Mouse (Mus musculus): Measurements from ENCODE around the gene Fggy. TPM values are rescaled to one million over a fixed set of nuclear protein-coding genes. Genes with fewer than 3 reads are reported as not detected.

Fggy gene
- polyA plus RNA-seq, 1 experiment = 24.5 TPM

GRCm38 (mm10) chr4:95573704-95574103, 16.4 kb downstream of the Fggy start:
- Histone ChIP-seq H3K4me1 (ENCODE audit: control insufficient read depth, insufficient read depth, insufficient read length, low read length) (no peaks in the 10 kb centered on the region), H3K4me3 (ENCODE audit: insufficient read depth, low read depth, low read length) (no peak overlapping the region)

GRCm38 (mm10) chr4:95575411-95575911, 18.2 kb downstream of the Fggy start:
- Histone ChIP-seq H3K27ac (replicated peaks; ENCODE audit: low read depth, low read length) (no peak overlapping the region), H3K4me3 (ENCODE audit: insufficient read depth, low read depth, low read length) (no peak overlapping the region), H3K4me1 (ENCODE audit: control insufficient read depth, insufficient read depth, insufficient read length, low read length) (no peaks in the 10 kb centered on the region)

More at GRCm38 (mm10) chr4:95573704-95574103, 16.4 kb downstream of the Fggy start:
- no peak overlapping the region for H3K27ac ChIP-seq (replicated peaks; ENCODE audit: low read depth, low read length)

- Histone ChIP-seq H3K4me3 (ENCODE audit: insufficient read depth, low read depth, low read length) (no peak overlapping the region), H3K4me1 (ENCODE audit: control insufficient read depth, insufficient read depth, insufficient read length, low read length) (no peaks in the 10 kb centered on the region), H3K27ac (replicated peaks; ENCODE audit: low read depth, low read length) (no peak overlapping the region)
Observed at GRCm38 (mm10) chr4:95579183-95579582, 21.9 kb downstream of the Fggy start.

DNA sequence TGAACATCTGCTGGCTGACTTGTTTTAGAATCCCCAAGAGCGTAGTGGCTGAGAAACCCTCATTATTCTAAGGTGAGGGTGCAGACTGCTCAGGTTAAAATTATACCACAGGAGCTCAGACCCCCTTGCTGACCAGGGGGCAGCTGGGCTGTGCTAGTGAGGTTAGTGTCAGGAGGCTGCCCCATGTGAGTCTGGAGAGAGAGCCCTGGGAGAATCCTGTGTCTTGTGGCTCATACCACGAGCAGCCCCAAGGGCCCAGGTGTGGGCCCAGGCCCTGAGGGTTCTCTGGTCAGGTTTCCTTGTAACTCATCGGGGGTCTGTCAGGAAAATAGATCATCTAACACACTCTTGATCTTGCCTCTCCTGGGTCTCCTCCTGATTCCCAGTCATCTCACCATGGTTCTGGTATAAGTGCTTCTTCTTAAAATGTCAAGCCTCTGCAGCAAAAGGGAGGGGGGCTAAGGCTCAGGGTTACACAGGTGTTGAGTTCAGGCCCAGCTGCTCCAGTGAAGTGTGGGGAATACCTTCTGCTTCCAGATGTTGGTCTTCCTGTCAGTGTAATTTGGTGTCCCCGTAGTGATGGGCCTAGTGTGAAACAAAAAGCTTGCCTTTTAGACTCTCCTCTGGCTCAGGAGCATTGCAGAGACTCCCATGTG, 26.9 kb downstream of the Fggy start:
- Histone ChIP-seq H3K4me1 (ENCODE audit: control insufficient read depth, insufficient read depth, insufficient read length, low read length) (no peaks in the 10 kb centered on the region), H3K4me3 (ENCODE audit: insufficient read depth, low read depth, low read length) (no peak overlapping the region), H3K27ac (replicated peaks; ENCODE audit: low read depth, low read length) (no peak overlapping the region)

DNA sequence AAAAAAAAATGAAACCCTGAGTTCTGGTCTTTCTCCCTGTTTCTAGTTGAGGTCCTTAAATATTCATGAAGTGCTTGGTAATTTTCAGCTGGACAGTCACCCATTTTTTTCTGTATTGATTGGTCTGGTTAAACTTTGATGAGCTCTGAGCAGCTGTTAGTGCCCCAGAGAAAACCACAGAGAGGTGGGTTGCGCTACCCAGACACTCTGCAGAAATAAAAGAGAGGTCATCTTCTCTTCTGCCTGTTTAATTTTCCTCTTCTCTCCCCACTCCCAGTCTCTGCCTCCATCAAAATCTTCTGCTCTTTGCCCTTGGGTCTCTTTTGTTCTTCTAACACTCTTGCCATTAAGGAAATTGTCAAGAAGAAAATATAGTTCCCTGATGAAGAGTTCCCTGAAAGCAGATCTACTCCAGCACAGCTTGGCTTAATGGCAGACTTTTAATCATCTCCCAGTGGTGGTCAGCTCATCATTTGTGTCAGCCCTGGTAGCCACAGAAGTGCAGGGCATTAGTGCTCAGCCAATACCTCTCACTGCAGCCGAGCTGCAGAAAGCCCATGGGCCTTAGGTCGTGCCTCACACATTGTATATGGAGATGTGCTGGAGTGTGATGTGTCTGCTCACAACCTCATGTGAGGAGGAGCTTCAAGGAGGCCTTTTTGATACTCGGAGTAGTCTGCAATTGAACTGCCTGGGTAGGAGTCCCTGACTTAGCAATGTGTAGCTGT, 29.1 kb downstream of the Fggy start:
- Histone ChIP-seq H3K4me3 (ENCODE audit: insufficient read depth, low read depth, low read length) (no peak overlapping the region), H3K27ac (replicated peaks; ENCODE audit: low read depth, low read length) (no peak overlapping the region), H3K4me1 (ENCODE audit: control insufficient read depth, insufficient read depth, insufficient read length, low read length) (no peaks in the 10 kb centered on the region)

GRCm38 (mm10) chr4:95588722-95589283, 31.5 kb downstream of the Fggy start:
- no peak overlapping the region for H3K27ac ChIP-seq (replicated peaks; ENCODE audit: low read depth, low read length)
- no peaks in the 10 kb centered on the region for H3K4me1 ChIP-seq (ENCODE audit: control insufficient read depth, insufficient read depth, insufficient read length, low read length)
- H3K4me3 ChIP-seq (ENCODE audit: insufficient read depth, low read depth, low read length) = no peak overlapping the region

- H3K4me1 ChIP-seq (ENCODE audit: control insufficient read depth, insufficient read depth, insufficient read length, low read length) = no peaks in the 10 kb centered on the region
- H3K4me3 ChIP-seq (ENCODE audit: insufficient read depth, low read depth, low read length) = no peak overlapping the region
- no peak overlapping the region for H3K27ac ChIP-seq (replicated peaks; ENCODE audit: low read depth, low read length)
Observed at GRCm38 (mm10) chr4:95590878-95591277, 33.6 kb downstream of the Fggy start.

GRCm38 (mm10) chr4:95597208-95597607, 39.9 kb downstream of the Fggy start:
- Histone ChIP-seq H3K4me1 (ENCODE audit: control insufficient read depth, insufficient read depth, insufficient read length, low read length) (no peaks in the 10 kb centered on the region), H3K4me3 (ENCODE audit: insufficient read depth, low read depth, low read length) (no peak overlapping the region)

GRCm38 (mm10) chr4:95601776-95602175, 44.5 kb downstream of the Fggy start:
- H3K4me3 ChIP-seq (ENCODE audit: insufficient read depth, low read depth, low read length) = no peak overlapping the region
- no peak overlapping the region for H3K27ac ChIP-seq (replicated peaks; ENCODE audit: low read depth, low read length)
- no peaks in the 10 kb centered on the region for H3K4me1 ChIP-seq (ENCODE audit: control insufficient read depth, insufficient read depth, insufficient read length, low read length)

More at GRCm38 (mm10) chr4:95597208-95597607, 39.9 kb downstream of the Fggy start:
- H3K27ac ChIP-seq (replicated peaks; ENCODE audit: low read depth, low read length) = no peak overlapping the region

GRCm38 (mm10) chr4:95603254-95603653, 45.9 kb downstream of the Fggy start:
- H3K27ac ChIP-seq (replicated peaks; ENCODE audit: low read depth, low read length) = no peak overlapping the region

DNA sequence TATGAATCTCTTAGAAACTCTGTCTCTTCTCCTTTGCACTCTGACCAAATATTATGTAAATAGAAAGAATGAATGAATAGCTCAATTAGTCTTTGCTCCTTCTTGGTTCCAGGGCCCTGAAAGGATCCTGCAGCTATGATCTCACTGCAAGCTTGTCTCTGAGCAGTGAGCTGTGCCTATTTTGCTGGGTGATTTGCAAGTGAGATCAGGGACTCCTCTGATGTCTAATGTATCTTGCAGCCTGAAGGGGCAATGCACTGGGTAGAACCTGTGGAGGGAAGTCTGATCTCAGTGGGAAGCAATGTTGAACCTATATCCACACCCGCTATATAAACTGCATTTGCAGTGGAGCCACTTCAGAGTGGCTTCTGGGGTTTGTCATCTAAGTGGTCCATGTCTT, 53.4 kb downstream of the Fggy start:
- no peak overlapping the region for H3K27ac ChIP-seq (replicated peaks; ENCODE audit: low read depth, low read length)
- no peaks in the 10 kb centered on the region; the same call in 1 of the 2 replicates for H3K4me1 ChIP-seq (ENCODE audit: control insufficient read depth, insufficient read depth, insufficient read length, low read length)
- no peak overlapping the region for H3K4me3 ChIP-seq (ENCODE audit: insufficient read depth, low read depth, low read length)

More at GRCm38 (mm10) chr4:95603254-95603653, 45.9 kb downstream of the Fggy start:
- H3K4me3 ChIP-seq (ENCODE audit: insufficient read depth, low read depth, low read length) = no peak overlapping the region
- H3K4me1 ChIP-seq (ENCODE audit: control insufficient read depth, insufficient read depth, insufficient read length, low read length) = no peaks in the 10 kb centered on the region

GRCm38 (mm10) chr4:95611390-95611789, 54.1 kb downstream of the Fggy start:
- H3K4me1 ChIP-seq (ENCODE audit: control insufficient read depth, insufficient read depth, insufficient read length, low read length) = no peaks in the 10 kb centered on the region; the same call in 1 of the 2 replicates
- no peak overlapping the region for H3K4me3 ChIP-seq (ENCODE audit: insufficient read depth, low read depth, low read length)
- no peak overlapping the region for H3K27ac ChIP-seq (replicated peaks; ENCODE audit: low read depth, low read length)

GRCm38 (mm10) chr4:95621046-95621445, 63.7 kb downstream of the Fggy start:
- Histone ChIP-seq H3K4me1 (ENCODE audit: control insufficient read depth, insufficient read depth, insufficient read length, low read length) (0 out of 2 replicates have a peak, but pooled peaks cover 3% of the 10 kb centered on the region), H3K27ac (replicated peaks; ENCODE audit: low read depth, low read length) (no peak overlapping the region), H3K4me3 (ENCODE audit: insufficient read depth, low read depth, low read length) (no peak overlapping the region)

GRCm38 (mm10) chr4:95624696-95625095, 67.4 kb downstream of the Fggy start:
- no peak overlapping the region for H3K4me3 ChIP-seq (ENCODE audit: insufficient read depth, low read depth, low read length)
- no peak overlapping the region for H3K27ac ChIP-seq (replicated peaks; ENCODE audit: low read depth, low read length)

DNA sequence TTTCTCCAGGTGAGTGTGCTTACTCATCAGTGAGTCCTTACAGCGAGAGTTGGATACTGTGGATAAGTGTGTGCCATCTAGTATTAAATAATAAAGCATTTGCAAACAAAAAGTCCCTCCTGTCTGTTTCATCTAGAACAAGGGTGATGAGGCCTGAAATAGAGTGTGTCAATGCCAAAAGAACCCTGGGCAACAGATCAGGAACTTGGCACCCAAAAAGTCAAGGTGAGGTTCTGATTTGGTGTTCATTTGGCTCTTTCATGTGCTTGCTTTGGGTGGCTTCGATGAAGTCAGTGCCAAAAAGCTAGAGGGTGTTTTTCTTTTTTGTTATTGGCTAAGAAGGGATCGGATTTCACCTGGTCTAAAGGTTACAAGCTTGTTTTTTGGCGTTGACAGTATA, 68.3 kb downstream of the Fggy start:
- Histone ChIP-seq H3K4me1 (ENCODE audit: control insufficient read depth, insufficient read depth, insufficient read length, low read length) (0 out of 2 replicates have a peak, but pooled peaks cover 3% of the 10 kb centered on the region), H3K27ac (replicated peaks; ENCODE audit: low read depth, low read length) (no peak overlapping the region), H3K4me3 (ENCODE audit: insufficient read depth, low read depth, low read length) (no peak overlapping the region)

More at GRCm38 (mm10) chr4:95624696-95625095, 67.4 kb downstream of the Fggy start:
- 0 out of 2 replicates have a peak, but pooled peaks cover 3% of the 10 kb centered on the region for H3K4me1 ChIP-seq (ENCODE audit: control insufficient read depth, insufficient read depth, insufficient read length, low read length)
